Mouse (Mus musculus) urinary bladder, postnatal 36 days (tissue): ENCODE results near the gene Fgfr2.

Experiments used
- DNase-seq, 2 experiments: peaks; one replicate each; pipeline ENCODE4 v3.0.0; 2022; ENCODE audit warnings: low spot score in 2 of 2, mixed read lengths in 1 of 2

Gene Fgfr2

GRCm38 (mm10) chr7:132272984-132273383 is 850.2 kb downstream of the Fgfr2 start:
- DNase-seq: no peak

DNA sequence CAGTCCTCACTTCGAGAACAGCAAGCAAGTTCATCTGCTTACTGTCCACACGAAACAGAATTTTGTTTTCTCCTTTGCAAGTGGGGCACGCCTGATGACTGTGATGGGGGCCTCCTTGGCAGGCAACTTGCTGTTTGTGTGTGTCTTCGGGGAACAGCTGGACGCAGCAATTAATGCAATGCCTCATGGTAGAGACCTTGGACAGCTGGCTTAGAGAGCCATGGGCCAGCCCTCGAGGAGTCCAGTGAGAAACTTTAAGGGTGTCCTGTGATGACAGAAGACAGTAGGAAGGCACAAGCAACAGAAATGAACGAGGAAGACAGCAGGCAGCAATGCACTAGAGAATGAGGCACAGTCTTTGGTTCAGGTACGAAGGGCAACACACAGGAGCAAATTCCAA is 852.8 kb downstream of the Fgfr2 start:
- DNase-seq: no peak

DNA sequence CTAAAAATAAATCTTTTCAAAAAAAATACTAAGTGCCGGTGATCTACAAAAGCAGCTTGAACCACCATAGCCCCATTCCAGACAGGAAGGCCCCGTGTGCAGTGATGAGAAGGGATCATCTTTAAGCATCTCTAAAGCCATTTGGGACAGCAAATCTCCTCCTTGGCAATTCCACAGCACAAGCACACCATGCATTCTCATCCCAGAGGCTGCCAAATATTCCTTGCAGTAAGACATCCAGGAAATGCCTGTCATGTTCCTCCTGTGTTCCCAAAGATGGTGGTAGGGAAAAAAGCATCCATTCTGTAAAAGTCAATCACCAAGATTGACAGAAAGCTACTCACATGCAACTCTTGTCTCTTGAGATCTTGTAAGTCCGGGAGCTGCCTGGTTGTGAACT is 853.5 kb downstream of the Fgfr2 start:
- DNase-seq: no peak

- no peak for DNase-seq
Measured at GRCm38 (mm10) chr7:132267721-132268498, 855.2 kb downstream of the Fgfr2 start.

GRCm38 (mm10) chr7:132264763-132265162 is 858.4 kb downstream of the Fgfr2 start:
- DNase-seq: no peak

- no peak for DNase-seq
Measured at GRCm38 (mm10) chr7:132263186-132263585, 860.0 kb downstream of the Fgfr2 start.

DNA sequence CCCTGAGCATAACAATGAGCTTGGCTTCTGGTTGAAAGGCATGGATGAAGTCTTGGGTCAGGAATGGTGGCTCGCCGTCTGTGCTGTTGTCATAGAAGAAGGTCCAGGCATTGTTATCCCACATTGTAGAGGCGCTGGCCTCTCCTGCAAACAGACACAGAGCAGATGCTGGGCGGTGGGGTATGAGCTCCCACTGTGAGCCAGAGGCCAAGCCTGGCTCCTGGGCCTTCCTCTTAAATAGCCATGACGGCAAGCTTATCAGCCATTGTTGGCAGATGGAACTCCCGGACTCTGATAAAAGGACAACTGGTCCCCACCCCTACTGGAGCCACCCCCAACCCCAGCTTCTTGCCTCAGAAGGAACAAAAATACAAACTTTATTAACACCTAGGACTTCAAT is 860.5 kb downstream of the Fgfr2 start:
- no peak for DNase-seq

DNA sequence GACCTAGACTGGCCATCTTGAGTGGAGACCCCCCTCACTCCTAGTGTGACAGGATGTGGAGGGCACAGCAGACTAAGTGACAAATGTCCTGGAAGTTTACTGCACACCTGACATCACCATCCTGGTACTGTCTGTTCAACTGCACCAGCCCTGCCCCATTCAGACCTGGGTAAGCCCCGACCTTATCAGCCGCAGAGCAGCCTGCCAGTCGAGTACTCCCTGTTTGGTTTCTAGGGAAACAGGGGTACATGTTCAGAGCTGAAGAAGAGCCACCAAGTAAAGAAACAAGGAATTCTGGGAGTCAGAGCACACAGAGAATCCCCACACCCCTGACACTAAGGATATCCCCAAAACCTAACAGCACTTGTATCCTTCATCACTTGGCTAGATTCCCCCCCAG is 861.3 kb downstream of the Fgfr2 start:
- no peak for DNase-seq

DNA sequence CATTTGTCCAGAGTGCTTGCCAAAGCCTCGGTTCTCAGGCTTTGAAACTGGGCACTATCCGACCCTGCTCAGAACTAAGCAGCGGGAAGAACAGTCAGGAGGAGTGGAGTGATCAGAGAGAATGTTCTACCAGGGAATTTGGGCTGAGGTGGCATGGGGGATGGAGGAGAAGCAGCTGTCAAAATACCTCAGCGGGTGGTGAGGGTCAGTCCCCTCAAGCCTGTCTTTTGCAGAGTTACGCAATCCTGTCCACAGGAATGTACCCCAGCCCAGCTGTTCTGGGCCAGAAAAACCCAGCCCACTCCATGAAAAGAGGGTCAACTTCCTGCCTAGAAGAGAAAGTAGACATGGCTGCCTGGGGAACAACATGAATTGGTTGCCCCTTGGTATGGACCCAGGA is 862.5 kb downstream of the Fgfr2 start:
- no peak for DNase-seq

DNA sequence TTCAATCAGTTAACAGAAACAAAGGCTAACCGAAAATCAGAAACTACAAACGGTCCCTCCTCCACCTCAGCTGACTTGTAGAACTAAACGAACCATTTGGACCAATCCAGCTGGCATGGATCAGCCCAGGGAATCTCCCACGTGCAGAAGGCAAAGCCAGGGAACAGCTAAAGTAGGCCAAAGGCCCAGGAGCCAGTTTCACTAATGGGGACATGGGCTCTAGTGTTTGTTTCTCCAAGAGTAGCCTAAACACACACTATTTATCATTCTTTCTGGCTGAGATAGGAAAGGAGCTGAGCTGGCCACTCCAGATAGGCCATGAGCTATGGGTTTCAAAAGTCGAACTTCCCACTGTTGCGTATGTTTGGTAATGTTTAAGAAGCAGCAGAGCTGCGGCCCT is 864.3 kb downstream of the Fgfr2 start:
- peak in 1 of 2 experiments; percentile 72 for DNase-seq

GRCm38 (mm10) chr7:132258216-132258615 is 864.9 kb downstream of the Fgfr2 start:
- DNase-seq: no peak

- DNase-seq: no peak
Measured at GRCm38 (mm10) chr7:132253513-132253912, 869.6 kb downstream of the Fgfr2 start.

- DNase-seq: no peak
Measured at GRCm38 (mm10) chr7:132253078-132253477, 870.1 kb downstream of the Fgfr2 start.

- DNase-seq: no peak
Measured at GRCm38 (mm10) chr7:132249563-132250119, 873.5 kb downstream of the Fgfr2 start.

DNA sequence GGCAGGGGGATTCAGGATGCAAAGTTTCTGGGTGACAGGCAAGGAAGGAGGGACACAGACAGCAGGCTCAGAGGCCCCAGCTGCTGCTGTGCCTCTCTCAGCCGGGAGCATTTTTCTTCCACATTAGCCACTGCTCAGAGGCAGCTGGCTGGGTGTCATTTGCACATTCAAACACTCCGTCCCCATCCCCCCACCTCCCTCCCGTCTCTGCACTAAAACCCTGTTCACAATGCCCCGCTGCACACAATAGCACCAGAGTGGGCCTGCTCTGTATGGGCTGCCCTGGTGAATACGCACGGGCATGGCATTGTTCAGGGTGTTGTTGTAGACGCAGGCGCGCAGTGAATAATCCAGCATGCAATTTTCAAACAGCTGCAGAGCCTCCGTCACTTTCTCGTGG is 875.6 kb downstream of the Fgfr2 start:
- no peak for DNase-seq

- no peak for DNase-seq
Measured at GRCm38 (mm10) chr7:132247091-132247490, 876.1 kb downstream of the Fgfr2 start.

GRCm38 (mm10) chr7:132245730-132246129 is 877.4 kb downstream of the Fgfr2 start:
- no peak for DNase-seq

DNA sequence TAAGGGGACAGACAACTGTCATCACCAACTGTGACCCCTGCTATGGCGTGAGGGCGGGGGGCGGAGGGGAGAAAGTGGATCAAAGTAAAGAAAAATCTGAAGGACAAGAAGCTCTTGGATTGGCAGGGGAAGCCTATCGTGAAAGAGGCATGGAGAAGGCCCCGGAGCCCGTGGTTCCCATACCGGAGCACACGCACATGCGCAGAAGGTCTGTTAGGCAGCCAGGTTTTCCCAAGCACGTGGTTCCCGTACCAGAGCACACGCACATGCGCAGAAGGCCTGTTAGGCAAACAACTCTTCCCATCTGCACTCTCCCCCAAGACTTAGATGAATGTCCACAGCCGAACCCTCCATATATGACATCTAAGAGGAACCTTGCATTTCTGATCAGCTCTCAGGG is 878.5 kb downstream of the Fgfr2 start:
- no peak for DNase-seq

DNA sequence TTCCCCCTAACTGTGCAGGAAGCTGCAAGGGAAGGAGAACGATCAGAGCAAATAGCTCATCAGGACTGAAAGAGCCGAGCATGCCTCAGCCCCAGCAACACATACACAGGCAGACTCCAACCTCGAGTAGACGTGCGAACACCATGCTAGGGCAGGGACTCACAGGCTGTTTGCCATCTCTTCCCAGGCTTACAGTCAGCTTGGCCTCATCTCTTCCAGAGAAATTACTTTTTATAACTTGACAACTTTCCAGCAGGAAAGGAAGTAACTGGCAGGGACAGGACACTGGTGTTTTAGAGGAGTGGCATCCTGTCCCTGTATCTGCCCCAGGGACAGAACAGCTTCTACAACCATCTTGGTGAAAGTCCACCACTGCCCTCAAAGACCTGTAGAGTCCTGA is 879.9 kb downstream of the Fgfr2 start:
- DNase-seq: no peak

DNA sequence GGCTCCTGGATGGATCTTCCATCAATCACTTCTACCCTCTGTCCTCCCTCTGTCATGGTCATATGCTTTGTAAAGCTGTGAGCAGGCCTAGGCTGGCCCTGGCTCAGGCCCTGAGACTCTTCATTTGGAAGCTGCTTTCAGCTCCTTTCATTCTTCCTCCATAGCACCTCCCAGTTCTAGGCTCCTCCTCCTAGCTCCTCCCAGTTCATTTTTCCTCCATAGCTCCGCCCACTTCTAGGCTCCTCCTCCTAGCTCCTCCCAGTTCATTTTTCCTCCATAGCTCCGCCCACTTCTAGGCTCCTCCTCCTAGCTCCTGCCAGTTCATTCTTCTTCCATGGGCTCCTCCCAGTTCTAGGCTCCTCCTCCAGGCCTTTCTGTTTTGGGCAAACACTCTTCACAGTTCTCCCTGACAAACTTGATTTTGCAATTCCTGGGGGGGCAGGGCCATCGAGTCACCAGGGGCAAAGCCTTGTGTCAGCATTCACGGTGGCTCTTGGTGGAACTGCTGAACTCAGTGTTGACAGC is 880.5 kb downstream of the Fgfr2 start:
- peak in 1 of 2 experiments; percentile 70 for DNase-seq

- no peak for DNase-seq
Measured at GRCm38 (mm10) chr7:132238921-132239320, 884.2 kb downstream of the Fgfr2 start.

- no peak for DNase-seq
Measured at GRCm38 (mm10) chr7:132237191-132237590, 886.0 kb downstream of the Fgfr2 start.

DNA sequence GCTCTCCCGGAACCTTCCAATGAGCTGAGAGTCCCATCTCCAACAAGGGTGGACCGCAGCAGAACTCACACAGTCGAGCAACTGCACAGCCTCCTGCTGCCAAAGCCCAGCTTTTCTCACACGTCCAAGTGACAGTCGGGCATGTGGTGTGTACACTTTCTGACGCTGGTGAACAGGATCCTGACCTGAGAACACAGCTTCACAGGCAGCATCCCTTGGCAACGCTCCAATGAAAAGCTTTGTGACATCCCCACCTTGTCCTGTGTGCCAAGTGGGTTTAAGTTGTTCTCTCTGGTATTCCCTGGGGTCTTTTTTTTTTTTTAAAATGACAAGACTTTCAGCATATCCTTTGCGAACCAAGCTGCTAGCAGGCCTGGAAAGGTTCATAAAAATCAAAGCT is 886.4 kb downstream of the Fgfr2 start:
- DNase-seq: no peak
